Comparison of ENCODE assay signal across 18 mouse cellular contexts in genomic region chr1:22694514-22694913, GRCm38 (mm10).
"Had no signal": no experiment of that assay in that cellular context is flagged by ENCODE, and none has a peak within 500 bp of the region (broad histone marks: within the 10 kb centered on the region; RNA-seq: fewer than 3 reads in every experiment).

No protein-coding gene starts in this region.

- H3K36me3 ChIP-seq: heart, embryonic 10.5 days; heart, embryonic 12.5 days; hindbrain, embryonic 13.5 days; hindbrain, embryonic 15.5 days; limb, embryonic 13.5 days; limb, embryonic 15.5 days; liver, embryonic 12.5 days had no signal

- H3K4me2 ChIP-seq: heart, embryonic 12.5 days; hindbrain, embryonic 13.5 days; hindbrain, embryonic 15.5 days; limb, embryonic 13.5 days; limb, embryonic 15.5 days; liver, embryonic 12.5 days had no signal

- H3K4me3 ChIP-seq: heart, embryonic 10.5 days; heart, embryonic 12.5 days; hindbrain, embryonic 13.5 days; hindbrain, embryonic 15.5 days; limb, embryonic 13.5 days; limb, embryonic 15.5 days; liver, embryonic 12.5 days had no signal

- ATAC-seq: hindbrain, postnatal 0 days; intestine, embryonic 16.5 days; liver, embryonic 12.5 days had no signal

- DNase-seq: gastrocnemius, postnatal 14 days; gastrocnemius, postnatal 36 days; heart, adult 18-20 months; heart, postnatal 10 days; heart, postnatal 36 days; kidney, adult 18-20 months; layer of hippocampus, adult 9-11 months; layer of hippocampus, postnatal 36 days; left cerebral cortex, postnatal 4 days had no signal

- H3K4me1 ChIP-seq: hindbrain, embryonic 13.5 days; hindbrain, embryonic 15.5 days; limb, embryonic 13.5 days; limb, embryonic 15.5 days; liver, embryonic 12.5 days had no signal

- H3K27me3 ChIP-seq: heart, embryonic 12.5 days; hindbrain, embryonic 13.5 days; hindbrain, embryonic 15.5 days; limb, embryonic 13.5 days; limb, embryonic 15.5 days; liver, embryonic 12.5 days had no signal

- H3K9me3 ChIP-seq: heart, embryonic 10.5 days; heart, embryonic 12.5 days; hindbrain, embryonic 13.5 days; hindbrain, embryonic 15.5 days; limb, embryonic 13.5 days; limb, embryonic 15.5 days; liver, embryonic 12.5 days had no signal

- H3K9ac ChIP-seq: heart, embryonic 12.5 days; hindbrain, embryonic 13.5 days; hindbrain, embryonic 15.5 days; limb, embryonic 13.5 days; limb, embryonic 15.5 days; liver, embryonic 12.5 days had no signal

- H3K27ac ChIP-seq: heart, embryonic 10.5 days; hindbrain, embryonic 13.5 days; hindbrain, embryonic 15.5 days; hindbrain, postnatal 0 days; limb, embryonic 13.5 days; limb, embryonic 15.5 days; liver, embryonic 12.5 days had no signal
